Mouse (Mus musculus) adrenal gland, adult 2 months (tissue): ENCODE measurements around the gene Gpr174. TPM values are rescaled to one million over a fixed set of nuclear protein-coding genes. Genes with fewer than 3 reads are reported as not detected.
"Not testable (repeated sequence)": the region's sequence is repeated elsewhere in the genome, so short reads cannot be mapped to it uniquely, and the experiment has no call there.

Experiments
- DNase-seq: peaks from one replicate; pipeline ENCODE4 v3.0.0; 2021
- long read RNA-seq: library from polyadenylated mRNA; stranded (forward); transcript quantifications from one replicate; pipeline ENCODE4 v2.0.0, GENCODE M21; 2021
- polyA plus RNA-seq: library from polyadenylated mRNA; depleted of rRNA; stranded (reverse); fragments of >200 nt; gene quantifications from 2 replicates; pipeline ENCODE4 v1.2.3, GENCODE M21; 2012; rRNA removed
- total RNA-seq, 2 experiments: library from RNA; stranded (reverse); gene quantifications; 2 replicates each; pipeline ENCODE4 v1.2.3; 2021

Gpr174 gene
- total RNA-seq (under 1 TPM in 1 of 2 experiments, not detected in 1; 0.35 TPM), polyA plus RNA-seq (not detected in 2 replicates)
- long read RNA-seq, result 0 reads

DNA sequence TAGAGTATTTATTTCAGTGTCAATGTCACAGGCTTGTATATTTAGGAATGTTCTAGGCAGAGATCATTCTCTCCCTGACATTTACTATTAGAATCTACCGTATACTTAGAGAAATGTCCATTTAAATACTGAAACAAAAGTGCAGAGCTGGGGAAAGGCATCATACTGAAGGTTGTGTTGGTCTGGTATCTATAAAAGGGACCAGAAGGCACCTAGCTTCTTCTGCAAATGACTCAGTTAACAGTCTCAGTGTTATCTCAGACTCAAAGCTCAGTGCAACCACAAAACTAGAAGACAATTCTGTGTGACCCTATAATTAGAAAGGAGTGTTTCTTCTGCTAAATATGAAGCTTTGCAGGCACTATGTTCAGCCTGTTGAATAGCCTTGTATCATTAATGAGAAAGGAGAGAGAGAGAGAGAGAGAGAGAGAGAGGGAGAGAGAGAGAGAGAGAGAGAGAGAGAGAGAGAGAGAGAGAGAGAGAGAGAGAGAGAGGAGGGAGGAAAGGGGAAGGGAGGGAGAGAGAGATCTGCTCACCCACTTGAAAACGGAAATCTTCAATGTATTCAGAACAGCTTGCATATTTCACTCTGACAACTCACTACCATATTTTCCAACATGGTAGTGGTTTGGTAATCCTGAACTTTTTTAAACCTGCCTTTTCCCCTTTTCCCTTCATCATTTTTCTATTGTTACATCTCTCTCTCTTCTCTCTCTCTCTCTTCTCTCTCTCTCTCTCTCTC is at the start of gene Gpr174:
TSS of gene Gpr174 (plus strand) at position 393 of the 742 bp plus-strand sequence.
- DNase-seq, result no peak

DNA sequence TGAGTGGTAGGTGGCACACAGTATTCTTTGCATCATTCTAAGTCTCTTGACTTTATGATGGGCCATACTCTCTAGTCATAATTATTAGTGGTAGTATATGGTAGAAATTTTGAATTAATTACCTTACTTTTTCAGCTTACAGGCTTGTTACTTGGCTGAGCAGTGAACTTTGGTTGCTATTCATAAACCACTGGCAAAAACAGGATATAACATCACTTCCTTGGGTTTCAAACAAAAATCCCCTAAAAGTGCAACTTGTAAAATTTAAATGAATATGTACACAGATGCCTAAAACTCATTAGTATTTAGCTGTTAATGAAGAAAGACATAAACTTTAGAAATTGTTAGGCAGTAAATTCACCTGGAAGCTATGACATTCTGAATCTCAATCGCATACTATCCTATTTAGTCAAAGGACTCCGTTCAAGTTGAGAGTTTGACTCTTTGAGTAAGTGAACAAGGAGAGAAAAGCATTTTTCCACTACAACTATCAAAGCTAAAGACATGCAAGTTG is 38.0 kb upstream of the Gpr174 start:
- no peak for DNase-seq

DNA sequence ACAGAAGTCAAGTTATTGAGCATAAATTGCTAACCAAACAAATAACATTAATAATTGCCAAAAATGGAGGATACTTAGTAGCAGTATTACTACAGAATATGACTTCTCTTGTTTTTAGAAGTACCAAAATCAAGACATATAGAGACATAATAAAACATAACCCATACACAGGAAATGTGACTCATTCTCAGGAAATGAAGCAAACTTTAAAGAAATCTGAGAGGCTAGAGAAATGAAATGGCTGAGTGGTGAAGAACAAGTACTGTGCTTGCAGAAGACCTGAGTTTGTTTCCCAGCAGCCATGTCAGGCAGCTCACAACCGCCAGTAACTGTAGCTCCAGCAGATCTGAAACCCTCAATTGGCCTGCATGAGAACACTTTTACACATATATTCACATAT is 30.8 kb upstream of the Gpr174 start:
- DNase-seq, result no peak

DNA sequence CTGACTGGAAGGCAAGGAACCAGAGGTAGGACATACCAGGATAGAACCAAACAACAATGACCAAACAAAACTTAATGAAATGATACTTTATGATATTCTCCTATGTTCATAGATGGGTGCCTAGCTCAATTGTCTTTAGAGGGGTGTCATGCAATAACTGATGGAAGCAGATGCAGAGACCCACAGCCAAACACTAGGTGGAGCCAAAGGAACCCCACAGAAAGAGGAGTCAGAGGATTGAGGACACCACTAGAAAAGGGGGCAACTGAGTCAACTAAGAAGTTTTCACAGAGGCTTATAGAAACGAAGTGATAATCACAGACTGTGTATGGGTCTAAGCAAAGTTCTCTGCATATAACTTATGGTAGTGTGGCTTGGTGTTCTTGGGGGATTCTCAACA is 24.5 kb upstream of the Gpr174 start:
- DNase-seq, result no peak

DNA sequence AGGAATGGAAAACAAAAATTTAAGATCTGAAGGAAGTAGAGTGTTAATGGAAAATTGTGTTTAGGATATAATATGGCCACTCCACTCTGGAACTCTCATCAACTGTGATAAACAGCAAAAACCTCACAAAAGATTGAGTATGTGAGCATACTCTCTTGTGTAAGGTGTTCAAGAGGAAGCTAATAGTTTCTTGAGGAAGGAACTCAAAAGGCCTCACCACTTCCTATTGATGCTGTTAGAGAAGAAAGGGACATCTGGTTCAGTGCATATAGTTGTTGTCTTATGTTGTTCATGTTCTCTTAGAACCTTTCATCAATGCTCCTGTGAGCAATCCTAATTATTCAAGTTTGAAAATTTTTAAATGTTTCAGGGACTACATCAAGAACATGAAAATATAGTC is 21.0 kb upstream of the Gpr174 start:
- DNase-seq, result no peak

DNA sequence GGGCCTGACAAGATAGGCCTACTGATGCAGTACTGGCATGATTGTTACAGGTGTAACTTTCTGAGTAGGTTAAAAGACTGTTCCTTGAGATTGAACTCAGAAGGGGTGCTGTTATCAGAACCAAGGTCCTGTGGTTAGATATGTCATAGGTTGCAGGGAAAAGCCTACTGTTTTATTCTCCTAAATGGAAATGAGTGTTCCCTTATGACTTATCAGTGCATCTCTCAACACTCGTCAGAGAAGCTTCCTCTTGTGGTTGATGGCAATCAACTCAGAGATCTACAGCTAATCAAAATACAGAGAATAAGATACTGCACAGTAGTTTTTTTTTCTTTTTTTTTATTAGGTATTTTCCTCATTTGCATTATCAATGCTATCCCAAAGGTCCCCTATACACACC is 19.2 kb upstream of the Gpr174 start:
- DNase-seq, result no peak

DNA sequence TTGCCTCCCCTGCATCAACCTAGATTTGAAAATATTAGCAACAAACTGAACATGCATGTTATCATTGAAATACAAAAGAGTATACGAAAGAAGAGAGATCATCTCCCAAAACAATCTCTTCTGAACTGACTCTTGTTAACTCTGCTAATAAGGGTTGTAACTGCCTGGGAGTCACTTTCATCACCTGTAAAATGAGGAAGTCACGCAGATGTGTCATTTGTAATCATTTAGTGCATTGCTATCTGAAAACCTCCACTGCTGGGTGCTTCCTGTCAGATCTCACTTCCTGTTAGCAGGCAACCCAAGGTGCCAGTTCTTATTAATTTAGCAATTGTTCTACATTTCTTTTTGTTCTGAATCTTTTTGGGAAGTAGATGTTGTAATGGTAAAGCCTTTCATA is 5.3 kb upstream of the Gpr174 start:
- DNase-seq, result no peak

DNA sequence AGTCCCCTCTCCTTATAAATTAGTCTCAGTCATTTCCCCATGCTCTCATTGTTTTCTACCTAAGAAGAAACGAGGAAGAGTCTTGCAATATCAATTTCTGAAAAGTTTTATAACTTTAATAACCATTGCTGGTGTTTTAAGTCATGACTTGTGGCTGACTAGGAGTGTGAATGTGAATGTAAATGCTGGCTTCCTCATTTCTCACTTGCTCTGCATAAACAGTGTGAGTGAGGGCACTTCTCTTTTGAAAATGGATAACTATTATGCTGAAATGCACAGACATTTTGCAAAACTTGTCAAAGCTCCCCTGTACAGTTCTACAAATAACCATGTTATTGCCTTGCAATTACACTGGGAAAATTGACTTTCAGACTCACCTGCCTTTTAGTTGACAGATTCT is 8.9 kb downstream of the Gpr174 start:
- no peak for DNase-seq

DNA sequence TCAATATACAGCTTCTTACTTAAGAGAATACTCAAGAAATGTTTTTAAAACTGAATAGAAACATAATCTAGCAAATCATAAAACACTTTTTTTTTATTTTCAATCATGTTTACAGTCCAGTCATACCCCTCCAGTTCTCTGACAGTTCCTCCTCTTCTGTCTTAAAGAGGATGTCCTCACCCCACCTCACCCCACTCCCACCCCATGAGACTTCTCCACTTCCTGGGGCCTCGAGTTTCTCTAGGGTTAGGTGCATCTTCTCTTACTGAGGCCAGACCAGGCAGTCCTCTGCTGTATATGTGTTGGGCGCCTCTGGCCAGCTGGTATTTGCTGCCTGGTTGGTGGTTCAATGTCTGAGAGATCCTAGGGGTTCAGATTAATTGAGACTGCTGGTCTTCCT is 21.9 kb downstream of the Gpr174 start:
- no peak for DNase-seq

DNA sequence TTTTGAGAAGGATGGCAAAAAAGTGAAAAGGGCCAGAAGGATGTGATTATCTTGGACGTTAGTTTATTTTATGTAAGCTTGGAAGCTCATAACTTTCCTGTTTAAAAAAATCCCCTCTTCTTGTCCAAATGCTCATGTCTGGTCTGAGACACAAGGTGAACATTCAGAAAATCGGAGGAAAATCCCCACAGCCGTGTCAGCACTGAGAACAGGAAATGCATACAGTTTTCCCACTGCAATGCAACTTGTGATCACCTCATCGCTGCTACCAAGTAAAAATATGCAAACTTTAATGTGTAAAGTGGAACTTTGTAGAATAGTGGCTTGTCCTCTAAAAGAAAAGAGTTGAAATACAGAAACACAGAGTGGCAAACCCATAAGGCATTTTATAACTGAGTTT is 28.5 kb downstream of the Gpr174 start:
- no peak for DNase-seq

DNA sequence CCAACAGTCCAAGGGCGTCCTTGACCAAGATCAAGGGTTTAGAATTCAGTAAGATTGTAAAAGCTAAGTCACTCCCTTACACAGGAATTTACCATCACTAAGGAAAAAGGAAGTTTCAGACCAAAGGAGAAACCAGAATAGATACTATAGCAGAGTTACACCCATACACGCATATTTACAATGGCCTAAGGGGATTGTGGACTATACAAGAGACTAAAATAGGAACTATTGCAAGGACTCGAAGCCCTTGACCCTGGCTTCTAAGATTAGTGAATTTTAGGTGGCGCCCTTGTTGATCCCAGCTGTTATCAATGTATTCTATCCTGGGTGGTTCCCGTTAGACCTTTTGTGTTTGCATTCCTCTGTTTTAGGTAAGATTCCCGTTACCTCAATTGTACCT is 42.2 kb downstream of the Gpr174 start:
- DNase-seq, result not testable (repeated sequence)

DNA sequence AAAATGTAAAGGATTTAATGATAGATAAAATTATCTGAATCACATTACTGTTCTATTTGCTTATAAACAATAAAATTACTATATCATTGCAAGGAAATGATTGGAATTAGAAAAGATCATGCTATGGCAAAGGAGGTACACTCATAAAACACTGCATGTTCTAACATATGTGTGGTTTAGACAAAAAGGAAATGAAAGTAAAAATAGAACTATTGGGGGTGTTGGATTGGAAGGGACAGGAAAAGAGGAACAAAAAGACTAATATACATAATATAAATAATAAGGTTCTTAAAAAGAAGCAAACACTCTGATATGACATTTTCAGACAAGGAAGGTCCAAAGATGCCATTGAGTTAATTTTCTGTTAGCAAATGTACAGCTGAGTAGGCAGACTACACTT is 43.1 kb downstream of the Gpr174 start:
- DNase-seq, result no peak

DNA sequence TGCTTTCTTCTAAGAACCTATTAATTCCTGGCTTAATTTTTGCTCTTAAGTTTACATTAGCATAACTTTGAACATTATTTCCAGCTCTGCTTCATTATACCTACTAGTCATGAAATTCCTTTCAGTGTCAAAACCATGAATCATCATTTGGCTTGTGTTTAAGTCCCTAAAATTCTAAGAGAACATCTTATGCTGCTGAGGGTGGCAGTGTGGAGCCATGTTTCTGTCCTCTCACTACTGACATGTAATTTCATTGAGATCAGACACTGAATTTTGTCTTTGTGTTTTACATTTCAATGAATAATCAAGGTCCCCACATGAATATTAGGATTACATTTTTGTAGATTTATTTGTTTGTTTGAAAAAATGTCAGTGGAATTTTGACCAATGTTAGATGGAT is 50.8 kb downstream of the Gpr174 start:
- DNase-seq, result no peak

DNA sequence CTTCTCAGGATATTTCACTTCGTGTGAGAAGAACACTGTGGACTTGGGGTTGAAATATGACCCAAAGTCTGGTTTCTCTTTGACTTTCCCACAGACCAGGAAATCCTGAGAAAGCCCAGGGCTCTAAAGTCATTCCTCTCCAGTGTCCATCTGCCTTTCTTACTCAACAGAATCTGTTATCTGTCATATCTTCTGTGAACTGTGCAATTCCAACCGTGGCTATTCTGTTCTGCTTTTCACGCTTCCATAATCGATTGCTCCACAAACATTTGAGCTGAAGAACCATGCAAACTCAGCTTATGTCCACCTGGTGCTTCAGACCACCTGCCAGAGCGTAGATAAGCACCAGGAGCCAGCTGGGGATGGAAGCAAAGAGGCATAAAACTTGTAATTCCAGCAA is 56.9 kb downstream of the Gpr174 start:
- no peak for DNase-seq

DNA sequence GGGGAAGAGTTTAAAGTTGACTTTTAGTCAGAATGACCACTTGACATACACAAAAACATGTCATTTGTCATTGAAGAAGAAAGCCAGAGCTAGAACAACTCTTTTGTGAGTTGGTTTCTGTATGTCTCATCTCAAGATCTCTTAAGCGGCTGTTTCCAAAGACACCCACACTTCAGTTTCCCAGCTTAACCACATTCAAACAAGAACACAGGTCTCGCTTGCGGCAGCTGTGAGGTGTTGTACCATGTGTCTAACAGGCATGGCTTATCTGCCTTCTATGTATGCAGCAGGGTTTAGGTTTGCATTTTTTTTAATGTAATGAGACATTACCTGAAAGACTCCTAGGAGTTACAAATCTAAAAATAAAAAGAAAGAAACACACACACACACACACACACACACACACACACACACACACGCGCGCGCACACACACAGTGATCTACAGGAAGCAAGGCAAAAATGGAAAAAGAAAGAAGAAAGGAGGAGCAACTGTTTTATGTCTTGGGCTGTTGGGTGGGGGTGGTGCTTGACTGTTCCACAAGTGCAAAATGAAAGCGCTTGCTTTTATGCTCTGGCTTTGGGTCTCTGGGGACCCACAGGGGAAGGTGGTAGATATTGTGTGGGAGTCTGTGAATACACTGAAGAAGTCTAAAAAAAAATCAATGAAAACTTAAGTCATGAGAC is 70.2 kb downstream of the Gpr174 start:
- DNase-seq, result no peak

DNA sequence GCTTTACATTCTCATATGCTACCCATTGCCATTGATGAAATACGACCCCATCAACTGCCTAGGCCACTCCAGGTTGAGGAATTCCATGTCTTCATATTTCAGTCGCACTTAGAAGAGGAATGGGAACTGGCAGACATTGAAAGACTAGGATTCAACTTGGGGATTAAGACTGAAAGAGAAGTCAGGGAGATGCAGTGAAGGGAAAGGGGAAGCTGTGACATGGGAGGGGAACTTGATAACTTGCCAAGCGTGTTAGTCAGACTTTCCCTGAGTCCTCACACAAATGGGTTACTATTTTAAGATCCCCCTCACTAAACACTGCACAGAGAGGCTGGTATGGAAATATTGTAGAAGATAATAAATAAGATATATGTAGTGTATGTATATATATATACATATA is 74.2 kb downstream of the Gpr174 start:
- DNase-seq, result peak; percentile 1

DNA sequence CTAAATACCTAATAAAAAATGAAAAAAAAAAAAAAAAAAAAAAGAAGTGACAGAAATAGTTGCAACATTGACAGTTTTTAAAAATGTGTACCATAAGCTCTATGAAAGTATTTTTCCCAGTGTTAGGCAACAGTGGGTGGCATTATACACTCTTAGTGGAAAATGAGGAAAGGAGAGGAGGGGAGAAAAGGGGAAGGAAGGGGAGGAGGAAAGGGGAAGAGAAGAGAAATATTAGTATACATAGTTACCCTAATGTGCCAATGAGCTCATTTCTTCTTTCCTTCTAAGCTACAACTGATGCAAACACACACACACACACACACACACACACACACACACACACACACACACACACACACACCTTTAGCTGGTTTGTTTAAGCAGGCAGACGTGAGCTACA is 80.9 kb downstream of the Gpr174 start:
- DNase-seq, result no peak

DNA sequence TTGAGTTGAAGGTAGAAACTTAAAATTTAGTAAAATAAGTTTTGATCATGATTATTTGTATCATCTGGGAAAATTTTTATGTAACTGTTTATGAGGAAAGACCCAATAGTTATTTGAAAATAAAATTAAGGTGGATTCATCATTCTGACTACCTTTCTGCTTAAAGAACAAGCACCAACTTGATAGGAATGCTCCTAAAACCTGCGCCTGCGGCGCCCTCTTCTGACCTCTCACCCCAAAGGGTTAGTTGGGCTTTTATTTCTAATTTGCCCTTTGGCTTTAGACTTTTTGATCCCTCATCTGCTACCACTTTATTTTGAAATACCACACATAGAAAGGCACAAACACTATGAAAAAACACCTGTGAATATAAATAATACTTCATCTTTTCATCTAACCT is 86.3 kb downstream of the Gpr174 start:
- no peak for DNase-seq

Other genes with a start within 250 kb of the Gpr174 start
- under 1 TPM; 0.17 to 0.35 TPM for gene P2ry10, start 167.4 kb upstream of the Gpr174 start, total RNA-seq
- 0.04 TPM in 1 of 2 replicates, not detected in the other for gene P2ry10, start 167.4 kb upstream of the Gpr174 start, polyA plus RNA-seq
- gene P2ry10b, start 107.0 kb upstream of the Gpr174 start, total RNA-seq, result 1 to 10 TPM in 1 of 2 experiments, under 1 TPM in 1; 0.92 to 1.8 TPM
- gene P2ry10b, start 107.0 kb upstream of the Gpr174 start, polyA plus RNA-seq, result 1.7 and 1.9 TPM in 2 replicates
- 1 to 10 TPM; 3.1 to 7.5 TPM for gene Itm2a, start 147.5 kb downstream of the Gpr174 start, total RNA-seq
- gene Itm2a, start 147.5 kb downstream of the Gpr174 start, polyA plus RNA-seq, result 1.9 and 3.1 TPM in 2 replicates